Mouse (Mus musculus): ENCODE measurements around the gene Zfp687.

Gene Zfp687

DNA sequence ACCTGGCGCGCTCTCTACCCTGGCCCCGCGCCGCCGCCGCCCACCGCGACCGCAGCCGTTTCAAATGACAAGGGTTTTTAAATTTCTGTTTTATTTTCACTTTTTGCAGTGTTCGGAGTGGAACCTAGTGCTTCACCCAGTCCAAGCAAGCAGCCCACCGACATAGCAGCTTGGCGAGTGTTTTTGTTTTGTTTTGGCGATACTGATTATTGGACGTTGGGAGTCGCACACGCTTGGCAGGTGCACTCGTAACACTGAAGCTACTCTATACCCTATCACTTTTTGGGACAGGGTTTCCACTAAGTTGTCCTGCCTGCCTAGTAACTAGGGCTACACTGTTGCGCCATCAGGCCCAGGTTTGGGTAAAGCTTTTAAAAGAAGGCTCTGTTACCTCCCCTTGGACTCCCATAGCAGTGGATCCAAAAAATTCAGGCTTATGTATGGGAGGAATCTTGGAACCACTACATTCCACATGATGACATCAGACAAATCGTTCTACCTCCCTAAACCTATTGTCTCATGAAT is 1.3 kb upstream of the Zfp687 start:
- DNase-seq (ENCODE audit: inconsistent ontology term) = peak; percentile 30

DNA sequence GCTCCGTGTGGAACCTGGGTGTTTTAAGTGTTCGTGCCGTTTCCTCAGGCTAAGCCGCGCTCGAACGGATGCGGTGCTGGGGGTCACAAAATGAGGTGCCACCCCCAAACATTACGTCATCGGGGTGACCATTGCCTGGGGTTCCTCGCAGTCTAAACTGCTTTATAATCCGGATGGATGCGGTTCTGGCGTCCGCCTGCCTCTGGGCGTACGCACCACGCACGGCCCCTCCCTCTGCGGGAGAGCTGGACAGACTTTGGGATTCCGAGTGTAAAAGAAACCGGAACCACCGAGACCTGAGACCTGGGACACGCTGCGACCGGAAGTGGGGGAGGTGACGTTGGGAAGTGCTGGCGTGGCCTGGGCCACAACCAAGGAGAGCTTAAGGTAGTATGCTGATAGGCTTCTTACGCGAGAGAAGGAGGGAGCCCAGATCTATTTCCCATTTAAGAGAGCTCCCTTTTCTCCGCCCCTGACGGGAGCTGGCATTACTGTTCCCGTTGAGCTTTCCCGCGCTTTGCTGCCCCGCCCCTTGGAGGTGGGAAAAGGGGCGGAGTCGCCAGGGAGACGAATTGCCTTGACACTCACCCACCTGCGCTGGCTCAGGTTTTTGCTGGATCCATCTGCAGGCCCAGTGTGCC is 763 bp upstream of the Zfp687 start:
- peak; percentile 95 for DNase-seq (ENCODE audit: inconsistent ontology term)

DNA sequence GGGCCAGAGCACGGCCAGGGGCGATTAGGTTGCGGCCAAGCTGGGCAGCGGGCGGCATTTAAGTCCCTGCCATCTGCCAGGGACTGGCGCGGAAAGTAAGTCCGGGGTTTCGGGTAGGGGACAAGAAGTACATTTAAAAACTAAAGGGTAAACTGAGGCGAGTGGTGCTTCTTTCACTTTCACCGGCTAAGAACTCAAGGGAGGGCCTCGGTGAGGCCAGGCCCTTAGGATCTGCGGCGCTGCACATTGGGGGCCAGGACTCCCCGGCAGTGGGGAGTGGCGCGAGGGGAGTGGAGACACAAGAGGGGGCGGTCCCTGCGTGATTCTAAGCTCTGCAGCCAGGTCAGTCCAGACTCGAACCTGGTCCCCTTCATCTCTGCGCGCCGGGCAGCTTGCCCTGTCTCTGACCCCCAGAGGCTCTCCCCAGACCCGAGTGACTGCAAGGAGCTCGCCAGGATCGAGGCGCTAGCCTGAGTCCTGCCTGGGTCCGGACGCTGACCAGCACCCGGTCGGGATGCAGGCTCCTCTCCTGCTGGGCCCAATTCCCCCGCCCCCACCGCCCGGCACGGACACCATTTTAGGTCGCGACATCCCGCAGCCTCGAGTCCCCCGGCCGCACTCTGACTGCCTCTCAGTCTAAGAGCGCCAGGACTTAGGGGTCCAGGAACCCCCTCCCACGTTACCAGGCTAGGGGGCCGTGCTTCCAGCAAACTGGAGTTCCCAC is 658 bp downstream of the Zfp687 start:
- peak; percentile 77 for DNase-seq (ENCODE audit: inconsistent ontology term)

DNA sequence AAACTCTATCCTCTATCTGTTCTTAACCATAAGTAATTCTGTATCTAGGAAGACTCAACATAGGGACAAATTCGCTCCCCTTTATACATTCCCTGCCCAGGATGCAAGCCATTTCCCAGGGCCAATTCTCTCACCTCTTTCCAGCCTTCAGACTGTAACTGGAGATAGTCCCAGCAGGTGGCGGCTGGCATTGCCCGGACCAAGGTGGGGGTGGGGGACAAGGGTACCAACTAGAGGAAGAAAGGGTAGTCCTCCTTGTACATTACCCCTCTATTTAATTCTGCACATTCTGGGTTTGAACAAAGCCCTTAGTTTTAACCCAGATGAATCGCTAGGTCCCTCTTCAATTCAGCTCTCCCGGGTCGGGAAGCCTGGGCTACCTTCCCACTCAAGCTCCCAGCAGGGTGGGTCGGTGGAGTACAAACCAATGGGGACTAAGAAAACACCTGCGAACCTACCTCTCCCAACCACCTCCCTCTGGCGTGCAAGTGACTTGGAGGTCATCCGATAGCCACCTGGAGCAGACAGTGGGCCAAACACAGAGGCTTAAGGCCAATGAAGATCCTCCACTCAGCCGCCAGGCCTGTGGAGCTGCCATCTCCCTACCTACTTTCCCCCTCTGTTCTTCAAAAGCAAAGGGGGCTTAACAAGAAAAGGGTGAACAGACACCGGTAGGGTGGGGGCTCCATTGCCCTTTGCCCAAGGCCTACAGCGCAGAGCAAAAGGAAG is 1.4 kb downstream of the Zfp687 start:
- DNase-seq (ENCODE audit: inconsistent ontology term) = peak; percentile 36

DNA sequence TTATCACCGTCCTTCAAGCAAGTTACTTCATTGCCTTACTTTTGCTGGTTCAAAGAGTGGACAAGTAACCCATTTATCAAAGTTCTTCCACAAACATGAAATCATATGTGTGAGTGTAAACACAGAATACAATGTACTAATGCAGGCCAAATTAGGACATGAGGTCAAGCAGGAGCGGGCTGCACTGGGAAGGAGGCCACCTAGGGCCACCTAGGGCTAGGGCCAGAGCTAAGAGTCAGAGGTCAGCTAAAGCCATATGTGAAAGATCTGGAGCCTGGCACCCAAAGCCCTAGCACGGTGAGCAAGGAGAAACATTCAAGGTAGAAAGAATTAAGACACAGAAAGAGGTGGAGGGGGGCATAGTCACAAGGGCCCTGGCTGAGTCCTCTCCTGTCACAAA is 2.3 kb downstream of the Zfp687 start:
- no peak for DNase-seq (ENCODE audit: inconsistent ontology term)

DNA sequence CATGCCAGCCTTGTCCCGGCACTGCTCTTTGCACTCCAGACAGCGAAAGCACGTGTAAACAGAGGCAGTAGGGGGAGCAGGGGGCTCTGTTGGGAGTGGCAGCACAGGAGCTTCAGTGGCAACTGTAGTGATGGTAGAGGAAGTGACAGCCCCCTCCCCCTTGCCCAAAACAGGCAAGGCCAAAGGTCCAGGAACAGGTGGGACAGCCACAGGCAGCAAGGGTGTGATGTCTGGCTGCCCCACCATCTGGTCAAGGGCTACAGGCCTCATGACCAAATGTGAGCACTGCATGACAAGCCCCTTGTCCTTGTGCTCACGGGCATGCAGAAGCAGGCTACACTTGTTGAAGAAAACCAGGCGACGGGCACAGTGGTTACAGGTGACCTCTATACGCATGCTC is 4.9 kb downstream of the Zfp687 start:
- no peak for DNase-seq (ENCODE audit: inconsistent ontology term)

DNA sequence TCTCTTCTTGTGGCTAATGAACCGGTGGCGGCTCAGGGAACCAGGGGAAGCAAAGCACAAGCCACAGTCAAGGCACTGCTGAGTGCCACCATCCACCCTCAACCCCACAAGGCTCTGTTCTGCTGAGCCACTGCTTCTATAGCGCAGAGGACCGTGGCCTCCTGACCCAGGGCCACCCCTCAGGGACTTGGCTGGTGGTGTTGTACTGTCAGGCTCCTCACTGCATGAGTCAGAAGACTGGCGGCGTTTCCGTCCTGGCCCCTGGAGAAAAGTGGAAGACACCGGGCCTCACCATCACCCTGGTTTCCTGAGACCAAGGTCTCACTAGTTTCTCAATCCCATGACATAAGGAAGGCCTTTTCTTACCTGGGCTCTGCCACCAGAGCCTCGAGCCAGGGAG is 7.5 kb downstream of the Zfp687 start:
- no peak for DNase-seq (ENCODE audit: inconsistent ontology term)

DNA sequence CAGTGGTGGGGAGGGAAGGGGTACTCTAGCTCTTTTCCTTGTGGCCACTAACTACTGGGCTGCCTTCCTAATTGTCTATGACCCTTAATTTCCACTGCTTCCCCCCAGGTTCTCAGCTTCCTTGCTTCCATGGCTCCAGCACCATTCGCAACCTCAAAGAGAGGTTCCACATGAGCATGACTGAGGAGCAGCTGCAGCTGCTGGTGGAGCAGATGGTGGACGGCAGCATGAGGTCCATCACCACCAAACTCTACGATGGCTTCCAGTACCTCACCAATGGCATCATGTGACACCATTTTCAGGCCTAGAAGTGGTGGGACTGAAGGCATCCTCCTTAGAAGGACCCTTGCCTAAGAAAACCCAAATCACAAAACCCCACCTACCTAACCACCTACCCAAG is 9.6 kb downstream of the Zfp687 start:
- no peak for DNase-seq (ENCODE audit: inconsistent ontology term)

DNA sequence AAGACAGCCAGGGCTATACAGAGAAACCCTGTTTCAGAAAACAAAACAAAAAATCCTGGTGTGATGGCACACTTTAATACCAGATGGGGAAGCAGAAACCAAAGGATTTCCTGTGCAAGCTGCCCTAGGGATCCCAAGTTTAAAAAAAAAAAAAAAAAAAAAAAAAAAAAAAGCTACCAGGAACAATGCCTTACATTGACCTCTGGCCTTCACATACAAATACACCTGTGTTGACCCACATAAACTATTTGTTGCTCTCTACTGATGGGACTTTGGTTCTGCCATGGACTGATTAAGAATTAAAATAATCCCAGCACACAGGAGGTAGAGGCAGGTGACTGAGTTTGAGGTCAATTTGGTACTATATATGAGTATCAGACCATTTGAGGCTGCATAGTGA is 12.0 kb downstream of the Zfp687 start:
- DNase-seq (ENCODE audit: inconsistent ontology term) = no peak

DNA sequence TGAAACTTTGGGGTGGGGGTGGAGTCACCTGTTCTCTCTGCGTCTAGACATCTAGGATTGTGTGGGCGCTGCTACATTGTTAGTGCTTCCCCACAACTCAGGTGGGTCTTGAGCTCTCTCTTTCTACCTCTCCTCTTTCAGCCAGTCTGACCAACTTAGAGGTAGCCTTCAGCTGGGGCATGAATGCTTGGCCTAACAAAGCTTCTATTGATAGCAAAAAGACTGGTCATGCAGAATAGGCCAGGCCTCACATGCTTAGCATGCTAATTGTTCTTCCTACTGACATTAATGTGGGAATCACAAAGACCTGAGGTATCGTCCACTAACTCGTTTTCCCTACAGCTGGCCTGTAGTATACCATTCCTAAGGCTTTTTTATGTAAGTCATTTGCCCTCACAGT is 12.7 kb downstream of the Zfp687 start:
- DNase-seq (ENCODE audit: inconsistent ontology term) = peak; percentile 73

DNA sequence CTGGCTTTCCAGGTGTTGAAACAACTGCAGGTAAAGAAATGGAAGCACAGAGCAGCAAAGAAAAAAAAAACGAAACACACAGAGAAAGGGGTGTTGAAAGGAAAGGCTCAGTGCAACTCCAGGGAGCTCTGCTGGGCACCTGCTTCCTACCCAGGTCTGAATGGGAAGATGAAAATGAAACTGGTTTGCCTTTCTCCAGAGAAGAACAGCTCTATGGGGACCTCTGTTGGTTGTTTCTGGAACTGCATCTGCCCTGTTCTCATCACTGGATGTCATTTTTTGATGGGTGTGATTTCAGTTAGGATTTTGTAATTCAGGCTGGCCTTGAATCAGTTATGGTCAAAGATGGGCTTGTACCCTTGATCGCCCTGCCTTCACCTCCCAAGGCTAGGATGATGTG is 18.3 kb downstream of the Zfp687 start:
- DNase-seq (ENCODE audit: inconsistent ontology term) = peak; percentile 76

DNA sequence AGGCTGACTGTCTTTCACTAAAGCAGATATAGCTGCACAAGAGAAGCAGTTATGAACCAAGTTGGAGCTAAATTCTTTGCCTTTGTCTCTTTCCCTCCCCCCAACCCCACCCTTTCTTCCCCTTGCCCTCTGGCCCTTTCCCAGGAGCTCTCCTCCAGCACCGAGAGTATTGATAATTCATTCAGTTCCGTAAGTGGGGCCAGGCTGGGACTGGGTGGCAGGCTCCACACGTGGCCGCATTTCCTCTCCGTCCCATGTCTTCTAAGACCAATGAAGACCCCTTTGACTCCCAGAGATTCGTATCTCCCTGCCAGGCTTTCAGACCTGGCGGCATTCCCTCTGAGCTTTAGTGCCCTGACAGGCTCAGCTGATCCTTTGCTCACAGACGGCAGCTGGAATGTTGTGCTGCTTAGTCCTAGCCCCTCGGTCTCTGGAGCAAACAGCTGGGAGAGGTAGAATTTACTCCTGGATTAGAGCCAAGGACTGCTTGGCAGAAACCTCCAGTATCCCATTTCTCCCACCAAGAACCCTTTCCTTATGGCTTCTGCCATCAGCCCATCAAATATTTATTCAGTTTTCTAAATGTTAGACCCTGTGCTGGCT is 26.0 kb downstream of the Zfp687 start:
- DNase-seq (ENCODE audit: inconsistent ontology term) = no peak

DNA sequence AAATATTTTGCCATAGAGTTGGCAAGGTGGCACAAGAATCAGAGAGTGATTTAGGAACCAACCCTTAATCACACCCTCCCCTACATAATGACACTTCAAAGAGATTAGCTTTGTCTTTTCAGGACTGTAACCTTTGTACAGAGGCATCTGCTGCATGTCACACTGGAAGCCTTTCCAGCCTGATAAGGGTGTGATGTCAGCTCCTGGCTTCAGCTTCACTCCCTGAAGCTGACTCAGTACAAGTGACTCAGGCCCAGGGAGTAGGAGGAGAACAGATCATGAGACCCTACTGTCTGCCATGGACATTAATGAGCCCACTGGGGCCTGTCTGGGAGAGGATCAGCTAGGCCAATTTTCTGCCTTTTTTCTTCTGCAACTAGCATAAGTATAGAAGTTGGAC is 27.7 kb downstream of the Zfp687 start:
- peak; percentile 81 for DNase-seq (ENCODE audit: inconsistent ontology term)

DNA sequence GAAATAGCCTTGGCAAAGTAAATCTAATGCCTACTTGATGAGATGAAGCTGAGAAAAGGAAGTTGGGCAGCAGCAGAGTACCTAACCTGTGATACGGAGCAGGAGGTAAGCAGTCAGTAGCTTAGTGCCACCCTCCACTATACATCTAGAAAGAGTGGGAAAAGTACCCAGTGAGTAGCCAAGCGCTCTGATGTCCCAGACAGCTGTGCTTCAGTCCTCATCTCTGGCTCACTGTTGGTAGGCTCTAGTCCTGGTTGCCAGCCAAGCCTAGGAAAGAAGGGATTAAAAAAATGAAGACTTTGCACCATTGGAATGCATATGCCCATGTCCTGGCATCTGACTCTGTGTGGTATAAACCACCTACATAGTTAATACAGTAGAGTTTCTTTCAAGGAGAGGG is 29.7 kb downstream of the Zfp687 start:
- DNase-seq (ENCODE audit: inconsistent ontology term) = no peak

DNA sequence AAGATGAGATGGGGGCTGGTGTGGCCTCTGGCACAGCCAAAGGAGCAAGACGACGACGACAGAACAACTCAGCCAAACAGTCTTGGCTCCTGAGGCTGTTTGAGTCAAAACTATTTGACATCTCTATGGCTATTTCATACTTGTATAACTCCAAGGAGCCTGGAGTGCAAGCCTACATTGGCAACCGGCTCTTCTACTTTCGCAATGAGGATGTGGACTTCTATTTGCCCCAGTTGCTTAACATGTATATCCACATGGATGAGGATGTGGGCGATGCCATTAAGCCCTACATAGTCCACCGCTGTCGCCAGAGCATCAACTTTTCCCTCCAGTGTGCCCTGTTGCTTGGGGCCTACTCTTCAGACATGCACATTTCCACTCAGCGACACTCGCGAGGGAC is 30.9 kb downstream of the Zfp687 start:
- DNase-seq (ENCODE audit: inconsistent ontology term) = no peak

DNA sequence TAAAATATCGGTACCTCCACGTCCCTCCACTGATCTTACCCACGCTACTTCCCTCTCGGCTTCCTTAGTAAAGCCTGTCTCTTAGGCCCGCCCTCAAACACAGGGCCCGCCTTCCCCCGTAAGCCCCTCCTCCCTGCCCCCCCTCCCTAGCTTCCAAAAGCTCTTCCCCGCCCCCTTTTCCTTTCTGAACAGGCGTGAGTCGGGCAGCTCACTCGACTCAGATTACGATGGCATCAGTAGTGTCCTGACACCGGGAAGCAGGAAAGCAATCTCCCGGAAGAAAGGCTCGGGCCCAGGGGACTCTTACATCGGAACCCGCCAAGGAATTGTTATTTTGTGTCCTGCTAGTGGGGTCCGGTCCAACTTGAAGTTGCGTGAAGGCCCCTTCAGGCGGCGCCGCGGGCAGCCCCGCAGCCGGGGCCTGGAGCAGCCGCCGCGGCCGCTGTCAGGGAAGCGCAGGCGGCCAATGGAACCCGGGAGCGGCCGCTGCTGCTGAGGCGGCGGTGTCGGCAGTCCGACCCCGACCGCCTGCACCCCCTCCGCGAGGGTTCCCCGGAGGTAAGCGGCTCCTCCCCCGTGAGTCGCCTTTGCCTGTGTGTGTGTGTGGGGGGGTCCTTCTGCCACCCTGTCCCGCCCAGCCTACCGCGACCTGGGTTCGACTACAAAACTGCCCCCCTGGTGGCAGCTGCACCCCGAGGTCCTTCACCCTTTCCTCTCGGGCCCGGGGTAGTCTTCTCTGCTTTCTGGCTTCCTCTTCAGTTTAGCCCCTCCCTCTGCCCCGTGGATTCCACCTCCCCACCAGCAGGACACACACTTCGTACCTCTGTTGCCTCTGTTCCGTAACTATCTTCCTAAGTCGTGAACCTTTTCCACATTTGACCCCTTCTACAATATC is 40.5 kb downstream of the Zfp687 start, which contains the start of gene Pi4kb:
Gene Pi4kb (plus strand): TSS at position 204 of the 895 bp plus-strand sequence.
- peak; percentile 95 for DNase-seq (ENCODE audit: inconsistent ontology term)

DNA sequence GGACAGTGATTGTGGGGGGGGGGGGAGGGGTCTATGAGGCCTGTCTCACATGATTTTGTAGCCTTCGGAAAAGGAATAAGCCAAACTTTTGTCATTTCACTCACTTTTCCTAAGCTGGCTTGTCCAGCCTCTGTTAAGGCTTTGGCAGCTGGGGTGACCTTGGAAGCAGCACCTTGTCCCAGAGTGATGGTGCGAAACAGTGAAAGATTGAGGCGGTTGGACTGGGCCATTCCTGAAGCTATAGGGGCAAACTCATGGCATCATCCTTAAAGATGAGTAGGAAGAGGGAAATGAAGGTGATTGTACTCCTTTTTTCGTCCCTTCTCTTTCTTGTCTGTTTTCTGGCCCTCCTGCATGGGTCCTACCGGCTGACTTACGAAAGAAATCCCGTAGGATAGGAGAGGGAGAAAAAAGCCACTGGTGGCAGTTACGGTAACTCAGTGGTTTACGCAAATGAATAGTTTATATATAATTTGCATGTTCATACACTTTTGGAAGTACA is 41.2 kb downstream of the Zfp687 start:
- DNase-seq (ENCODE audit: inconsistent ontology term) = no peak

DNA sequence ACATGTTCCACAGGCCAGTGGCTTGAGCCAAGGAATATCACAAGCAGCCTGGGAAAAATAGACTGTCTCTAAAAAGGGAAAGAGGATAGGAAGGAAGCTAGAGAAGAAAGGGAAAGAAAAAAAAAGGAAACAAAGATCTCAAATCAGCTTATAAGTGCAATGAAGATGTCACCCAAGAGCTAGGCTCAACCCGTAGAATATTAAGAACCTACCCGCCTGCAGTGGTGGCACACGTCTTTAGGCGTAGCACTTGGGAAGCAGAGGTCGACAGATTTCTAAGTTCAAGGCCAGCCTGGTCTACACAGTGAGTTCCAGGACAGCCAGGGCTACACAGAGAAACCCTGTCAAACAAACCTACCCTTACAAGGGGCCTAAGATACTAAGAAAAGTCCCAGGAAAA is 41.6 kb downstream of the Zfp687 start:
- no peak for DNase-seq (ENCODE audit: inconsistent ontology term)

DNA sequence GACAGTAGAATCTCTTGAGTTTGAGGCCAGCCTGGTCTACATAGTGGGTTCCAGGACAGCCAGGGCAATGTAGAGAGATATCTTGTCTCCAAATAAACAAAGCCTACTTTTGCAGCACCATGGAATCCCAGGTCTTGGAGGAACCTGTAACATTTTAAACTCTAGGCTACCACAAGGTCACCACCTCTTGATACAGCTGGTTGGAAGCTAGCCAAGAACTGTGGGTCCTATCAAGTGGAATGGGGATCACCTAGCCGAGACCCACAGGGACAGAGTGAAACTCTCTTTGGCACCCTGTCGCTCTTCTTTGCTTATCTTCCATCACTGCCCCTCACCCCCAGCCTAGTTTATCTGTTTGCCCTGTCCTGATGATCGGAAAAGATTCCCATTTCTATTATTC is 42.7 kb downstream of the Zfp687 start:
- no peak for DNase-seq (ENCODE audit: inconsistent ontology term)

DNA sequence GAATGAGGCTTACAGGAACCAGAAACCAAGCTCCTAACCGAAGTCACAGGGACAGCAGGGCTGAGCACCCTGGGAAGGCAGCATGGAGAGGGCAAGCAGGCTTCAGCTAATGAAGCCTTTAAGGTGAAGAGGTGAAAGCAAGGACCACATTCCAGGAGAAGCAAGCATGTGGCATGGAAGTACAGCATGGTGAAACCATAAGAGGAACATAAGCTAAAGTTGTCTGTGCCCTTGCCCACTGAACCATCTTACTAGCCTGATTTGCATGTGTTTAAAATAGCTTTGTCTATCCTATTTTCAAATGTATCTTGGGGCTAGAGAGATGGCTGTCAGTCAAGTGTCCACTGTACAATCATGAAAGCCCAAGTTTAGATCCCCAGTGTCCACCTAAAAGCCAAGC is 49.4 kb downstream of the Zfp687 start:
- no peak for DNase-seq (ENCODE audit: inconsistent ontology term)

DNA sequence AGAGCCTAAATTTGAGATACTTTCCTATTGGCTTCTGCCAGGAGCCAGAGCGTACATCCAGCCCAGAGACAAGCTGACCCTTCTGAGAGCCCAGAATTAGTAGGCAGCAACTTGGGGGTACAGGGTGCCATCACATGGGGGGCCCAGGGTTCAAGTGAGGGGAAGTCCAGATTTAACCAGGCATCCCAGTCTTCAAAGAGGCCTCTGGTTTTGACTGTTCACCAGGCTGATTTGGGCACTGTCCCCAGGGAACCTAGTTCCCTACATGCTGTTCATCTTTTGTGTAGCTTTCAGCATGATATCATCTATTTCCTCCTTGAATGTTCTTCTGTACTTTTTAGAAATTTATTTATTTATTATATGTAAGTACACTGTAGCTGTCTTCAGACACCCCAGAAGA is 50.3 kb downstream of the Zfp687 start:
- no peak for DNase-seq (ENCODE audit: inconsistent ontology term)
